Mouse (Mus musculus) 3134 (cell line): ENCODE results near the gene Gm20547.

Source experiments
- DNase-seq: peaks from one replicate; pipeline ENCODE4 v3.0.0-alpha.2; 2011; ENCODE audit warnings: low spot score; ENCODE audit not compliant: insufficient read length; ENCODE audit errors: extremely low read depth

Gene Gm20547

DNA sequence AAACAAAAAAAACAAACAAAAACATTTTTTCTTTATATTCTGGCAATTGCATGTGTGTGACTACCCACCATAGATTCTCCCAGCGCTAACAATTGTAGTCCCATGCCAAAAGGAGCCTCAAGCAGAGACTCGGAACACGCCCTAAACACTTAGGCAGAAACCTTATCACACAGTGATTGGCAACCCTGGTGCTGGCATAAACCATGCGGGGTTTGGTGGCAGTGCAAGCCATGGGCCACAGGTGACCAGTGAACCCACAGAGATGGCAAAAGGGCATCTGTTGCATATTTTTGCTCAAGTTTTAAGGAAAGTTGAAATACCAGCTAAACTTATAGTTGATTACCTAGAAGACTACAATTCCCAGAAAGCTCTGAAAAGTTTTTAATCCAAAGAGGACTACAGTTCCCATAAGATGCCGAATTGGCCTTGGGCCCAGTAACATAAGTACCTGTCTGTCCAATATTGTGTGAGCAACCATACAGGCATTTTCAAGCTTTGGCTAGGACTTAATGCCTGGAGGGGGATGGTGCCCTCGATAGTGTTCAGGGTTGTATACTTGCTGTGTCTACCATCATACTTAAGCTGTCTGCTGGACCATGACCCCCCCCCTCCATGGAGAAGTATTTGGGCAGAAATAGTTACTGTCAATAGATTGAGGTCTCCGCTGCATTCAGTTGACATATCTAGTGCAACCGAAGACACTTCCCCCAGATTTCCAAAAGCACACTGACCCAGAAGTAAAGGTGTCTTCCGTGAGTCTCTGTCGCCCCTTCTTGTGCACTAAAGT, 15.7 kb upstream of the Gm20547 start:
- DNase-seq, result no peak

- DNase-seq, result no peak
These were observed 14.5 kb upstream of the Gm20547 start for GRCm38 (mm10) chr17:34896366-34896765.

DNA sequence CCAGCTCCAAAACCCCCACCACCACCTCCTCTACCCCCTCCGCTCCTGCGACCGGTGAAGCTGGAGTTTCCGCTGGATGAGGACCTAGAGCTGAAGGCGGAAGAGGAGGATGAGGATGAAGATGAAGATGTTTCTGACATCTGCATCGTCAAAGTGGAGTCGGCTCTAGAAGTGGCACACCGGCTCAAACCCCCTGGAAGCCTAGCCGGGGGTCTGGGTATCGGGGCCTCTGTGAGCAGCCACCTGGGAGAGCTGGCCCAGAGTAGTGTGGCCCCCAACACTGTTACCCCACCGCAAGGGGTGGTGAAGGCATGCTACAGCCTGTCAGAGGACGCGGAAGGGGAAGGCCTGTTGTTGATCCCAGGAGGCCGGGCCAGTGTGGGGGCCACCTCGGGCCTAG, 13.9 kb upstream of the Gm20547 start:
- DNase-seq, result no peak

- peak; percentile 61 for DNase-seq
These were observed 13.1 kb upstream of the Gm20547 start for GRCm38 (mm10) chr17:34894801-34895530.

DNA sequence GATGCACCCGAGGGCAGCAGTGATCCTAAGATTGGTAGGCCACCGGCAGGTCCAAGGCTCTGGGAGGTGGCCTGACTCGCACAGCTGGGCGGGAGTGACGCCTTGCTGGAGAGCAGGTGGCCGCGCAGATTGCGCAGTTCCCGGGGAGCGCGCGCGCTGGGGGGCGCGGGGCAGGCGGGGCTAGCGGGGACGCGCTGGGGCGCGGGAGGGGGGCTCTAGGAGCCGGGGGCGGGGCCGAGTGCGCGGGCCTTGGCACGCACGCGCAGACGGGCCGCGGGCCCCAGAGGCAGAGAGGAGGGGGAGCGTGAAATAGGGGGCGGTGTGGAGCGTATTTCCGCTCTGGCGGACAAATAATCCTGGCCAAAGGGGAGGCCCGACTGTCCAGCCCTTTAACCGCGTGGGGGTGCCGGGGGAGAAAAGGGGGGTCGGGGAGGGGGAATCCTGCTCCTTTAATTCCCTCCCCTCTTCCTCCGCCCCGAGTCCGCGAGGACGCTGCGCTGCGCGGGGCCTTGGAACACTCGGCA, 12.3 kb upstream of the Gm20547 start:
- DNase-seq, result peak; percentile 95

DNA sequence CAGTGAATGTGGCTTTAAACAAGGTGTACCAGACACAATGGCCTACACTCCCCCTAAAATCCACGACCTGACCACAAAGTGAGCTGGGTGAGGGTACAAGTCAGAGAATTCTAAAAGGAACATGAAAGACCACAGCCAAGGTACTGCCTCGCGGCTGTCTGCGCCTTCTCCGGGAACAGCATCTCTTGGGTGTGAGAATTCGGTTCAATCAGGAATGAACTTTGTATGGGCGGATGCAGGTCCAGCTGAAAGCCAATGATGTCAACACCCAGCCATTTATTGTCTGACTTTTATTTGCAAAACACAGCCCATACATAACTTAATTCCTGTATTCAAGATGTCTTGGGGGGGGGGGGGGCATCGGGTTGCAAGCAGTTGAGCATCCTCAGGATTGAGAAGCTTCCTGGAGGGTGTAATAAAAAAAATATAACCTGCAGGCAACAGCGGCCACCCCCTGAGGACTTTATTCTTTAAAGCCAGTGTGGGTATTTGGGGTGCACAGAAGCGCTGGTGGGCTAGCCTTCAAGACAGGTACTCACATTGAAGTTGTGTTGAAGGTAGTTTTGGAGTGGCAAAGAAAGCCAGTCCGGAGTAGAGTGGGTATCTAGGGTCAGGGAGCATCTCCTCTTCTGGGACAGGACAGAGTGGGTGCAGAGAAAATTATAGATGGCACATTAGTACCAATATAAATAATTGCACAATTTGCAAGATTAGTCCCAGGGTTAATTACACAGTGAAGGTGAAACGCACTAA, 11.4 kb upstream of the Gm20547 start:
- DNase-seq, result no peak

DNA sequence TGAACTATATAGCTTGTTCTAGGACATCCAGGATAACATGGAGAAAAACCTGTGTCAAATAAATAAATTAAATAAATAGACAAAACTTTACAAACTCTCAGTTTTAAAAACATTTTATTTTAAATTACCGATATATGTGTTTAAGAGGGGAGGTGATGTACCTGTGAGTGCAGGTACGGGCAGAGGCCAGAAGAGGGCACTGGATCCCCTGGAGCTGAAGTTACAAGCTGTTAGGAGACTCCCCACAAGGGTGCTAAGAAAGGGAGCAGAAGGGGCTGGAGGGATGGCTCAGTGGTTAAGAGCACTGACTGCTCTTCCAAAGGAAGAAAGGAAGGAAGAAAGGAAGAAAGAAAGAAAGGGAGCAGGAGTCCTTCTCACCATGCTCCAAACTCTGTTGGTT, 9.5 kb upstream of the Gm20547 start:
- DNase-seq, result no peak

DNA sequence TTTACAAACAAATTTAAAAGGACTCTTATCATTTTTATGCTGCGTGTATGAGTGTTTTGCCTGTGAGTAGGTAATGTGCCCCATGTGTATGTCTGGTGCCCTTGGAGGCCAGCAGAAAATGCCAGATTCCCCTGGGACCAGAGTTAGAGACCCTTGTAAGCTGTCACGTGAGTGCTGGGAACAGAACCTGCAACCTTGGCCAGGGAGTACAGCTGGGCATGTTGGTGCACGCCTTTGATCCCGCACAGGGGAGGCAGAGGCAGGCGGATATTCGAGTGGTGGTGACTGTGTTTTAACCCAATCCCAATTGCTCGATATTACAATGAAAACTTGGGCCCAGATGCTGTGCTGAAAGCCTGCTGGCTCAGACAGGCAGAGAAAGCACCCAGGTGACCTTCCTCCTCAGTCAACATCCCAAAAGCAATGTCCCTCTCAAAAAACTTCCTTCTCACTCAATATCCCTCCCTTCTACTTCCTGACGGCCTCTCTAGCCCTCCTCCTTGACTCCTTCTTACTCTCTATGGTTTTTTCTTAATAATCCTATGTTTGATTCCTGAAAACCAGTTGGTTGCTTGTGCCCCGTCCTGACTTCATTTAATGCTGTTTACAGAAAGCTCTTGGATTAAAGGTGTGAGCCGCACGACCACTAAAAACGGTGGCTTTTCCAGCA, 8.4 kb upstream of the Gm20547 start:
- DNase-seq, result no peak

DNA sequence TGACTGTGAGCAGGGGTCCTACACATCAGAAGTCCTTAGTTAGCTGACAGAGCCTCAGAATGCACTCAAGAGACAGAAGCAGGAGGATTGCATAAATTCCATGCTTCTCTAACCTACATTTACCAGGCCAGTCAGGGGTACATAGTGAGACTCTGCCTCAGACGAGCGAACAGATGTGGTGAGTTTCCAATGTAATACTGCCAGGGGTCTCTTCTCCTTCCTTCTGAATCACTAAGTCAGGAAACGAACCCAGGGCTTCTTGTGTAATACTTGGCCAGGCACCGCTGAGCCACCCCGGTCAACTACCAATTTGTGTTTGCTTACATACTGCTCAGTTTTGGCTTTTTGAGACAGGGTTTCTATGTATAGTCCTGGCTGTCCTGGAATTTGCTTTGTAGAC, 6.1 kb upstream of the Gm20547 start:
- no peak for DNase-seq

DNA sequence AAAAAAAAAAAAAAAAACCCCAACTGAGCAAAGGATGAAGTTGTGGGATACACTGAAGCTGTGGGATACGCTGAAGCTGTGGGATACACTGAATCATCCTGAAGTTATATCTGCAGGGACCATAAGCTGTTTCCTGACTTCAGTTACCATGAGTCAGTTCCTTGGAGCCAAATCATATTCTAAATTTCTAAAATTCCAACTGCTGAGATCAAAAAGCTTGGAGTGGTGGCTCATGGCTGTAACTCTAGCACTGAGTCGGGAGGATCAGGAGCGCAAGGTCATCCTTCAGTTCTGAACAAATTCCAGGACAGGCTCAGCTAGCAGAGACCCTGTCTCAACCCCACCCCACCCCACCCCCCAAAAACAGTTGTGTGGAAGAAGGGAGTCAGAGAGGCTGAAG, 3.8 kb upstream of the Gm20547 start:
- no peak for DNase-seq

- DNase-seq, result no peak
These were observed 2.9 kb upstream of the Gm20547 start for GRCm38 (mm10) chr17:34884704-34885103.

GRCm38 (mm10) chr17:34883332-34883731, 1.5 kb upstream of the Gm20547 start:
- DNase-seq, result no peak

- peak; percentile 45 for DNase-seq
These were observed 676 bp downstream of the Gm20547 start for GRCm38 (mm10) chr17:34881166-34881565.

- DNase-seq, result no peak
These were observed 2.4 kb downstream of the Gm20547 start, which contains the start of gene Zbtb12 for GRCm38 (mm10) chr17:34879336-34879879. Zbtb12 (plus strand) TSS chr17:34879483.

GRCm38 (mm10) chr17:34874321-34874720, 7.5 kb downstream of the Gm20547 start:
- DNase-seq, result no peak

GRCm38 (mm10) chr17:34865981-34866380, 15.9 kb downstream of the Gm20547 start:
- DNase-seq, result no peak

DNA sequence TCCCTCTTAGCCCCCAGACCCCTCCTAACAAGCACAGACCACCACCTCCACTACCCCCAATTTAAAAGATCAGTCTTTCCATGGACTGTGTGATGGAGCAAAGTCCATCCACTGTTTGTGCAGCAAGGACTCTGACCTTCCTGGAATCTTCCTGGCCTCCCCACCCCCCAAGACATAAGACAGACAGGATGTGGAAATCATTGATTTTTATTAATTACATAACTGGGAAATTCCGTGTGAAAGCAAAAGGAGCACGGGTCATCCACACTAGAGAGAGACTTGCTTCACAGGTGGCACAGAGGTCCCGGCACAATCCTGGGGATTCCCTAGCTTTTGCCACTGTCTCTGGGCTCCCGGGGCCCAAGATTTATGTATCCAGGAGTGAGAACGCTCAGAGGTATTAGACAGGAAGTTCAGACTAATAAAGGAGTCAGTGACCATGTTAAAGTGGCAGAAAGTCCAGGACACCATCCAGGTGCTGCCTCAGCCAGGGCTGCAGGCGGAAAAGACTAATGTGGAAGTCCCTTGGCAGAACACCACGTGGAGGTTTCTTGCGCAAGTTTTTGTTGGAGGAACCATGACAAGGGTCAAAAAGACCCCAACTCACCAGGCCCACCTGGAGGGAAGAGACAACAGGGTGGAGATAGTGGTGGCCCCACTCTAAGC, 19.3 kb downstream of the Gm20547 start, which contains the start of gene Cfb:
TSS of gene Cfb (minus strand) at position 103 of the 666 bp plus-strand sequence.
- no peak for DNase-seq

DNA sequence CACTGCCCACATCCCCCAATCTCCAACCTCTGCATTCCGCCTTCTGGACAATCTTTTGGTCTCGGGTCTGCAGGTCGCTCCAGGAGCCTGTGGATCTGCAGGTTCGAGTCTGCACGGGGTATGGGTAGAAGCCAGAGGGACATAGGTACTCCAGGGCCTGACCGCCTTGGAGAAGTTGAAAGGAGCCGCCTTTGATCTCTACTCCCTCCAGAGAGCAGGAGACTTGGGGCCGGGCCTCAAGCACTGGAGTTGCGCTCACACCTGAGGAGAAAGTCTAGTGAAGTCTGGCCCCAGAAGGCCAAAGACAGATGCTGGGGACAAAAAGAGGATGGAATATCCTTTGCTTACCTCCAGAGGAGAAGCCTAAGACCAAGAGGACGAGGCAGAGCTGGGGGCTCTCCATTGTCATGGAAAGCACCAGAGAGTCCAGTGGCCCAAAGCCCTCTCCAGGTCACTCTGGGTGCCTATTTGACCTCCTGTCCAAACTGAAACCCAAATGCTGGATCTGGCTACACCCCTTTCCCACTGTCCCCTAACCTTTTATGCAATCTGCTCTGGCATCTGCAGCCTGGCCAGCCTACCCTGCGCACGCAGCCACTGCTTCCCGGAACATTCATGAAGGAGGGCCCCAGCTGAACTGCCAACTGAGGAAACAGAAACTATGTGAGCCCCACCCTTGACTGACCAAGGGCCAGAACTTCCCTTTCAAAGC, 20.0 kb downstream of the Gm20547 start:
- DNase-seq, result no peak

DNA sequence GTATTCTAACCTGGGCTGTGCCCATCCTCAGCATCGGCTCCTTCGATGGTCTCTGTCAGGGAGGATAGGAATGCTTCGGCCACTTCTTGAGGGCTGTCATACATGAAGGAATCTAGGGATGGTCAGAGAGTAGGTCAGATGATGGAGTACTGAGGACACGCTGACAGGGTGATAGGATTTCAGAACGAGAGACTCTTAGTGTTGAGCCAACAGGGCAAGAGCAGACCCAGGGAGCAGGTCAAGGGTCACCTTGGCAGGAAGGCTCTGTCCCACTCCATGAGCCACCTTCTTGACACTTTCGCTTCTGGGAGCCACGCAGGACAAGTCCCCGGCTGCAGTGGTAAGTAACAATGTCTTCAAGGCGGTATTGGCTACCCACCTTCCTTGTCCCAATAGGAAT, 21.3 kb downstream of the Gm20547 start:
- DNase-seq, result no peak
